Mouse (Mus musculus) urinary bladder, postnatal 36 days (tissue): Measurements from ENCODE around the gene Zc3h12d.

Source experiments
- DNase-seq, 2 experiments: peaks; one replicate each; pipeline ENCODE4 v3.0.0; 2022; ENCODE audit warnings: low spot score in 2 of 2, mixed read lengths in 1 of 2

Zc3h12d gene

GRCm38 (mm10) chr10:7838874-7839421, 6.7 kb downstream of the Zc3h12d start:
- DNase-seq = no peak

DNA sequence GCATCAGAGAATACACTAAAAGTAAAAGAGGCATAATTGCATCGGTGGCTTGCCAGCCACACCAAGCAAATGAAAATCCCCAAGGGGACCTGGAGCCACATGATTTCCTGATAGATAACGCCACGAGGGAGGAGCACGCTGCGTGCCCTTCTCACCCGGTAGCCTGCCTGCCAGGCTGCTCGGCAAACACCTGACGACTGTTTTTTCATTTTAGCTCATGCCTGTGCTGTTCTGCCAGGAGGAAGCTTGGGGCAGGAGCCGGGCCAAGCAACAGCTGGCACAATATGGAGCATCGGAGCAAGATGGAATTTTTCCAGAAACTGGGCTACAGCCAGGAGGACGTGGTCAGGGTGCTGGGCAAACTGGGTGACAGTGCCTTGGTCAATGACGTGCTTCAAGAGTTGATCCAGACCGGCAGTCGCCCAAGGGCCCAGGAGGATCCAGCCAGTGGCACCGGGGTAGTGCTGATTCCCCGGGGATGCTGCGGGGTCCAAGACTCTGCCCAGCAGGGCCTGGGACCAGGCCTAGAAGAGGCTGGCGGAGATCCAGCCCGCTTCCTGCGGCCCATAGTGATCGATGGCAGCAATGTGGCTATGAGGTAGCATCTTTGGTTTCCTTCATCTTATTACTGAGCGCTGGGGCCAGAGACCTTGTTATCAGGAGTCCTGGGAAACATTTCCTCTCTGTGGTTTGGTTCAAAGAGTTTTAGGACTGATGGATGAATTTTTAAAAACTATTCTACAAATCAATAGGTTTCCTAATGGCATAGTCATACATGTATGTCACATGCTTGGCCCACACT, 7.5 kb downstream of the Zc3h12d start:
- peak in 1 of 2 experiments; percentile 55 for DNase-seq

DNA sequence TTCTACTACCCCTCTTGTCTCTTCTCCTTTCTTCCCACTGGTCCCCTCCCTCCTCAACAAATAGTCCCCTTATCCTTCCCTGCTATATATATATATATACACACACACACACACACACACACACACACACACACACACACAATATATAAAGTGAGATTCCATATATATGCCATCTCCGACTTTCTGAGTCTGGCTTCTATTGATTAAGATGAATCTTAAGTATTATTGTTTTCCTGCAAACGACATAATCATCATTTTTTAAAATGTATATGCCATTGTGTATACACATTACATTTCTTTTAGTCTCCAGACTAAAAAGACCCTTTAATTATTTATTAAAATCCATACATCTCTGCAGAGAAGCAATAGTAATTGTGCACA, 8.1 kb downstream of the Zc3h12d start:
- DNase-seq = no peak

DNA sequence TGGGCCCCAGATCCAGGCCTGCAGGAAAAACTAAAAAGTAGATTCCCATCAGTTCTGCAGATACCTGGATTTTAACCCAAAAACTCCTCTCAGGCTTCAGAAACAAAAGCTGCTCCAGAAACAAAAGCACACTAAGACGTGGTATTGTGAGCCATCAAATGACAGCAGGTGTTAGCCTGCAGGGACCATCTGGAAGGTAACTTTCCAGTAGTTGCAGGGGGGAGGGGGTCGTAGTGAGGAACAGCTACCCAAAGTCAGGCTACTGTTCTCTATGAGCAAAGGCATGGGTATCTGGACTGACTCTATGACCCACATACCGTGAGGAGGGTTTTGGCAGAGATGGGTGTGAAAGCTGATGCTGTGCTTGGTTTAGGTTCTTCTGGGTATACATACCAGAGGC, 8.5 kb downstream of the Zc3h12d start:
- no peak for DNase-seq

GRCm38 (mm10) chr10:7841571-7842080, 9.4 kb downstream of the Zc3h12d start:
- DNase-seq = peak; percentile 64 to 86

DNA sequence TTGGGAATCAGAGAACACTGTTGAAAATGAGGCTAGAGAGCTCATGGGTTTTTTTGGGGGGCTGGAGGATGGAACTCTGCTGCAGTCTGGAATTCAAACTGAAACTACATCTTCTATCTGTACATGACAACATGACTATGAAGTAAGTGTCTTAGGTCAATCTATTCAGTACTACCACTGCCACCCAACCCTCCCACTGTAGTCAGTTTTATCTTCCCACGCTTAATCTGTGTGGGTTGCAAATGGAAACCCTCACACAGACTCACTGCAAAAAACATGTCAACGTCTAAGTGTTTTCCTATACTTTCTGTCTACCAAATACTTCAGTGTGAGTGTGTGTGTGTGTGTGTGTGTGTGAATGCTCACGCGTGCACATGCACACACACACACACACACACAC, 10.9 kb downstream of the Zc3h12d start:
- DNase-seq = no peak

GRCm38 (mm10) chr10:7844161-7844560, 11.9 kb downstream of the Zc3h12d start:
- DNase-seq = no peak

GRCm38 (mm10) chr10:7845136-7845535, 12.9 kb downstream of the Zc3h12d start:
- no peak for DNase-seq

GRCm38 (mm10) chr10:7845991-7846390, 13.7 kb downstream of the Zc3h12d start:
- no peak for DNase-seq

GRCm38 (mm10) chr10:7847166-7847605, 14.9 kb downstream of the Zc3h12d start:
- DNase-seq = no peak

DNA sequence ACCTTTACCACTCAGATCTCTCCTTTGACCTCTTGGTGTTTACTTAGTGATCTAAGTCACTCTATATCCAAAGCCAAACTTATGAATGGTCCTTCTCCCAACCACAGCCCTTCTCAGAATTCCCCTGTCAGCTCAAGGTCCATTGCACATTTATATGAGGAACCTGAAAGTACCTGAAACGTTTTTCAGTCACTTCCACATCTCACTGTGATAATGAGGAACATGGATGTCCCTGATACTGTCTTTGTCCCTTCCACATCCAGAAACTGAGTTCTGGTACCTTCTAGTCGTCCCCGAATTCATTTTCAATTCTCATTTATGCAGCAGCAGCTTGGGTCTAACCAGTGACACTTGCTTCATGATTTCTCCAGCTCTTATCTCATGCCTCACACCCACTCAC, 19.6 kb downstream of the Zc3h12d start:
- DNase-seq = no peak

GRCm38 (mm10) chr10:7860494-7860893, 28.2 kb downstream of the Zc3h12d start:
- DNase-seq = no peak

DNA sequence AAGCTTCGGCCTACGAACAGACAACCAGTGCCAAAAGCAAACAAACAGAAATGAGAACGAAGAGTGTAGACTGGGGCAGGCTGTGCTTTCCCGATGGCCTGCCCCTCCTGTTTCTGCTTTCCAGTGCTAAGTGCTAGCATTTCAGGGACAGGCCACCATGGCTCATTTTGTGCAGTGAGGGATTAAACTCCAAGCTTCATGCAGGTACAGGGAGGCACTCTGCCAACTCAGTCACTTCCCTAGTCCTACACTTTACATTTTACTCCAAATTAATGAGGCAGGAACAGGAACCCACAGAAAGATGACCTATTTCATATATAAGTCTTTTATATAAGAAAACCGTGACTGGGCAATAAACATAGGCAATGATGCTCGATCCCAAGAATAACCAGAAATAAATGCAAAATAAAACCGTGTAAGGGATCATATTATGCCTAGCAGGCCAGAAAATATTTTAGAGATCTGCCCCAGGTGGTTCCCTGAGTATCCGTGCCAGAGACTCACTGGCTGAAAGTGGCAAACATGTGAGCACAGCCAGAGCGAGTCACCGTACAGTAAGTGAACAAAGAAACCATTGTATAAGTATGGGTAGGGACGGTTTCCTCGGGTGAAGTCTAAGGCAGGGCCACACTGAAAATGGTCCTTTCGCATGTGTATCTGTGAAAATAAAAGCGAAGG, 29.1 kb downstream of the Zc3h12d start:
- DNase-seq = no peak

DNA sequence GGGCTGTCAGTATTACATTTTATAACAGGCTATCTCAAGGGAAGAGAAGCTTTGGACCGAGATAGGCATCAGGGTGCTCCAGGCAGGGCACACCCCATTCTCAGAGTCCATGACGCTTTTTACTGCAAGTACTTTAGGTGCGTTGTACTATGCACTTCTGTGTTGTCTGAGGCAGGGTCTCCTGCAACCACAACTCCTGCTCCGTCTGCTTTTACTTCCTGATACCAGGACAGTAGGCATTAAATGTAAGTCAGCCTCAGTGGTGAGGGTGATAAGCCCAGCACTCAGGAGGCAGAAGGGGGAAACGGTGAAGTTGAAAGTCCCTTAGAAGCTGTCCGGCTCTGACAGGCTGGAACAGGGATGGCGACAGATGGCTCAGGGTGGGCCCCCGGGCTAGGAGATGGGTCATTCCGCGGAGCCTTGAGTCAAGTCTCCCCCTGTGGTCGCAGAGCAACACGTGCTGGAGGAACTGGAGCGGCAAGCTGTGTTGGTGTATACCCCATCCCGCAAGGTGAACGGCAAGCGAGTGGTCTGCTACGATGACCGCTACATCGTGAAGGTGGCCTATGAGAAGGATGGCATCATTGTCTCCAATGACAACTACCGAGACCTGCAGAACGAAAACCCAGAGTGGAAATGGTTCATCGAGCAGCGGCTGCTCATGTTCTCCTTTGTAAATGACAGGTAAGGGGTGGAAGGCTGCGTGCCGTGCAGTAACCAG, 29.8 kb downstream of the Zc3h12d start:
- DNase-seq = no peak

DNA sequence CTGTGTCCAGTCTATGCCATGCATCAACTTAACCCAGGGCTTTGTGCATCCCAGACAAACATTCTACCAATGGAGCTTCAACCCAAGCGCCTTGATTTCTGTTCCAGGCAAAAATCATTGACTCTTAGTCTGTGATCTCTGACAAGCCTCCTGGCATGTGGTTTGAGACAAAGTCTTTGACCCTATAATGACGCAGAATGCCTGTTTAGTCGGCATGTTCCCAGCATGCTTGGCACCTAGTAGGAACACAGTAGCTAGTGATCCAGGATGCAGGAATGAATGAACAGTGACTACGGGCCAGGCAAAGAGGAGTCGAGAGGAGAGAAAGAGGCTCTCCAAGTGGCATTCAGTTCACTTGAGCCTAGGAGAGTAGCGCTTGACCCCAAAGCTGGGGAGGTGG, 31.1 kb downstream of the Zc3h12d start:
- DNase-seq = no peak

- DNase-seq = peak in 1 of 2 experiments; percentile 45
Measured at GRCm38 (mm10) chr10:7864184-7864583, 31.9 kb downstream of the Zc3h12d start.

GRCm38 (mm10) chr10:7864806-7865205, 32.5 kb downstream of the Zc3h12d start:
- DNase-seq = no peak

- DNase-seq = peak; percentile 28 to 39
Measured at GRCm38 (mm10) chr10:7866762-7867665, 34.7 kb downstream of the Zc3h12d start.

DNA sequence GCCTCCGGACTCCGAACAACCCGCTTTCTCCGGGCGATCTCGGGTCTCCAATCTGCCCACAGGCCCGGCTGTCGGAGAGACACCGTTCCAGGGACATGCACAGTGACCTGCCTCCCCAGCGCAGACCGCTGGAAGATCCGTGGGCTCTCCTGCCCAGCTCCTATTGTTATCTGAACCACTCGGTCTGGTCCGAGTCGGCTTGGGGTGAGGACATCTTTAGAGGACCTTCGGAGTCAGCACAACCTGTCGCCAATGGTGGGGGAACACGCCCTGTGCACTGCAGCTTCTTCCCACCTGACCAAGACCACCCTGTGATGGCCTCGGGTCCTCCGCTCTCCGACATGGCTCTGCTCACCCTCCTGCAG, 35.4 kb downstream of the Zc3h12d start:
- no peak for DNase-seq

DNA sequence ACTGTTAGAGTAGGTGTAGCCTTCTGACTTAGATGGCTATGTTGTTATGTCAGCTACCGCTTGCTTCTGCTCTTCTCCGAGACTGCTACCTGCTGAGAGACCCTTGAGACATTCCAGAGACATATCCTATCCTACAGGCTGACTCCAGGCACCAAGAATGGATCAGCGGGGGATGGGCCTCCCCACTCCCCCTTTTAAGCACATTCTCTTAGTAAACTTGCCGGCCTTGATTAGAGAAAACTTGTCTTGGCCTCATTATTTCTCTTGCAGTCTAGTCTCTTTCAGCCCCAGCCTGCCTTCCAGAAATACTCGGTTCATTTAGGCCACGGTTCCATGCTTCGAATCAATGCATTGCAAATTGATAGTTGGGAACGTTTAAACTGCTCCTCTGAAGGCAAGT, 37.5 kb downstream of the Zc3h12d start:
- no peak for DNase-seq
